Mouse (Mus musculus) stomach, postnatal 0 days (tissue): ENCODE data around the gene Gas2l2.

Source experiments
- CTCF ChIP-seq: IDR thresholded peaks from 2 replicates; pipeline ENCODE4 v1.5.1; 2016; ENCODE audit warnings: antibody characterized with exemption, low read depth, mild to moderate bottlenecking, moderate library complexity
- EP300 ChIP-seq: optimal IDR thresholded peaks from 2 replicates; pipeline ENCODE3; 2016; ENCODE audit warnings: antibody characterized with exemption

- no peak for TF ChIP-seq CTCF
- no peak for TF ChIP-seq EP300
These were observed 8.0 kb downstream of the Gas2l2 start for GRCm38 (mm10) chr11:83421305-83421704.
